Mouse (Mus musculus): ENCODE results near the gene Sh3pxd2a. TPM values are rescaled to one million over a fixed set of nuclear protein-coding genes. Genes with fewer than 3 reads are reported as not detected.

Gene Sh3pxd2a
- polyA plus RNA-seq, 1 experiment from 2014 or later, result 2.7 TPM

- no peaks in the 10 kb centered on the region for H3K27me3 ChIP-seq (ENCODE audit: insufficient read depth, poor library complexity, severe bottlenecking)
- 74% methylated on average over 11 of the region's 11 CpGs for WGBS
- H3K4me3 ChIP-seq, result no peak overlapping the region
- H3K36me3 ChIP-seq, result no peaks in the 10 kb centered on the region
- H3K27ac ChIP-seq, result no peak overlapping the region; the same call in 1 of the 2 replicates
- H3K9me3 ChIP-seq, result no peaks in the 10 kb centered on the region
- DNase-seq (ENCODE audit: low spot score), result no peak
- peaks cover 68% of the 10 kb centered on the region for H3K4me1 ChIP-seq (replicated peaks)
Observed at GRCm38 (mm10) chr19:47323096-47323849, 140.9 kb downstream of the Sh3pxd2a start.

DNA sequence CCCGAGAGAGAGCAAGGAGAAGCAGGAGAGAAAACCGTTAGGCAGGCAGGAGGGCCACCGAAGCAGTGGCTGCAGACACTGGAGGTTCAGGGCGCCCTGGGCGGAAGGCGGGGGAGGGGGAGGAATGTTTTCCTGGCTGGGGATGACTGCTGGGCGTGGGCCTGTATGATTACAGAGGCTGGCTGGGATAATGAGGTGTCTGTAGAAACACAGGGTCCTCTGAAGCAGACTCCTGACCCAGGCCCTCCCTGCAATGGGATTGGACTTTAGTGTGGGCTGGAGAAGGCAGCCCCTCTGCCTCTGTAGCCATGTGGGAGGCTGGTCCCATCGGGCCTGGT lies 143.9 kb downstream of the Sh3pxd2a start:
- H3K4me3 ChIP-seq, result no peak overlapping the region
- WGBS, result 26% methylated on average over 8 of the region's 8 CpGs
- no peaks in the 10 kb centered on the region for H3K27me3 ChIP-seq (ENCODE audit: insufficient read depth, poor library complexity, severe bottlenecking)
- no peaks in the 10 kb centered on the region for H3K36me3 ChIP-seq
- DNase-seq (ENCODE audit: low spot score), result no peak
- H3K4me1 ChIP-seq (replicated peaks), result peaks cover 73% of the 10 kb centered on the region
- H3K27ac ChIP-seq, result peak overlapping the region; percentile 64
- no peaks in the 10 kb centered on the region for H3K9me3 ChIP-seq

DNA sequence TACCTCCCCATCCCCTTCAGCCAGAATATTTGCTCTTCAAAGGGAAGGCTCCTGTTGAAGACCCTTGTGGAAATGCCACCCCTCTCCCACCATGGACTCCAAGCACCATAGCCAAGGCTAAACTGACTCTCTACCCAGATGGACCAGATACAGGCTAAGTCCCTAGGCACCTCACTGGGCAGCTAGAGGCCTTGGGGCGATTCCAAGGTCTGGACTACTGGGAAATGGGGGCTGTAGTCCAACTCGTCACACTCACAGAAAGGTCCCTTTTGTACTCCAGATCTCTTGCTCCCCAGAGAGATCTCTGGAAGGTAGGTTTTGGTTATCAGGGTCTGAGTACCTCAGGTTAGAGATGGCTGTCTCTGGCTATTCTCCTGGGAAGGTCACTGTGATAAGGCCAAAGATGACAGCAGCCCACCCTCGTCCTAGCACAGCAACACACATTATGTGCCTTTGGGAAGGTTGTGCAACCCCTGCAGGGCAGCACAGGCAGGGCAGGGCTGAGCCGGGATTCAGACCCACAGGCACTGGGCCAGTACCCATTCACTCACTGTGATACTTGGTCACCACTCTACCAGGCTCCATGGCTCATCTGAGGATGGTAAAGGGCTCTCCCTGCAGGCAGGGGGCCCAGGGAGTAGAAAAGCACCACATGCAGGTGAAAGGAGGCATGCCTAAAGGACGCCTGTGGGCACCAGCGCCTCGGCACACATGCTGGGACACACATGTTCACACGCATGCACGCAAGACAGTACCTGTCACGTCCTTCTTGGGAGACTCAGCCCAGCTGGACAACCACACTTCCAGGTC lies 144.5 kb downstream of the Sh3pxd2a start:
- Histone ChIP-seq H3K27ac (peak overlapping the region; percentile 64), H3K4me3 (no peak overlapping the region), H3K27me3 (ENCODE audit: insufficient read depth, poor library complexity, severe bottlenecking) (no peaks in the 10 kb centered on the region), H3K4me1 (replicated peaks) (peaks cover 76% of the 10 kb centered on the region), H3K9me3 (no peaks in the 10 kb centered on the region), H3K36me3 (no peaks in the 10 kb centered on the region)
- DNase-seq (ENCODE audit: low spot score), result no peak
- 57% methylated on average over 10 of the region's 10 CpGs for WGBS

DNA sequence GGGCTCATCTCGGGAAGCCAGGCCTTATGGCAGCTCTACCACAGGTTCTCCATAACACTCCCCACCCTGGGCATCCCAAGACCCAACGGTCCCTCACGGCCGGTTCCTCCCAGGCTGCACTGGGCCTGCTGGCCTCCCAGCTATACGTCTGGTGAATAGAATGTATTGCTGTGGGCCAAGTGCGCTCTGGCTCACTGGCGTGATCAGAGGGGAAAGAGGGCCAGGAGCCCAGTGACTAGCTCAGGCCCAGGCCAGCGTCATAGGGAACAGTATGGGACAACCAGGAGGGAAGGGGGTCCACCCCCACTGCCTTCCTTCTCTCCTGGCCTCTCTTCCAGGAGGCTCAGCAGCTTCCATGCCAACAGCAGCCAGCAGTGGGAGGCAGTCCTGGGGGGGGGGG lies 145.1 kb downstream of the Sh3pxd2a start:
- Histone ChIP-seq H3K36me3 (no peaks in the 10 kb centered on the region), H3K9me3 (no peaks in the 10 kb centered on the region), H3K27ac (peak overlapping the region; percentile 46; the same call in 1 of the 2 replicates), H3K27me3 (ENCODE audit: insufficient read depth, poor library complexity, severe bottlenecking) (no peaks in the 10 kb centered on the region), H3K4me1 (replicated peaks) (peaks cover 83% of the 10 kb centered on the region), H3K4me3 (no peak overlapping the region)
- DNase-seq (ENCODE audit: low spot score), result no peak
- 88% methylated on average over 8 of the region's 8 CpGs for WGBS

DNA sequence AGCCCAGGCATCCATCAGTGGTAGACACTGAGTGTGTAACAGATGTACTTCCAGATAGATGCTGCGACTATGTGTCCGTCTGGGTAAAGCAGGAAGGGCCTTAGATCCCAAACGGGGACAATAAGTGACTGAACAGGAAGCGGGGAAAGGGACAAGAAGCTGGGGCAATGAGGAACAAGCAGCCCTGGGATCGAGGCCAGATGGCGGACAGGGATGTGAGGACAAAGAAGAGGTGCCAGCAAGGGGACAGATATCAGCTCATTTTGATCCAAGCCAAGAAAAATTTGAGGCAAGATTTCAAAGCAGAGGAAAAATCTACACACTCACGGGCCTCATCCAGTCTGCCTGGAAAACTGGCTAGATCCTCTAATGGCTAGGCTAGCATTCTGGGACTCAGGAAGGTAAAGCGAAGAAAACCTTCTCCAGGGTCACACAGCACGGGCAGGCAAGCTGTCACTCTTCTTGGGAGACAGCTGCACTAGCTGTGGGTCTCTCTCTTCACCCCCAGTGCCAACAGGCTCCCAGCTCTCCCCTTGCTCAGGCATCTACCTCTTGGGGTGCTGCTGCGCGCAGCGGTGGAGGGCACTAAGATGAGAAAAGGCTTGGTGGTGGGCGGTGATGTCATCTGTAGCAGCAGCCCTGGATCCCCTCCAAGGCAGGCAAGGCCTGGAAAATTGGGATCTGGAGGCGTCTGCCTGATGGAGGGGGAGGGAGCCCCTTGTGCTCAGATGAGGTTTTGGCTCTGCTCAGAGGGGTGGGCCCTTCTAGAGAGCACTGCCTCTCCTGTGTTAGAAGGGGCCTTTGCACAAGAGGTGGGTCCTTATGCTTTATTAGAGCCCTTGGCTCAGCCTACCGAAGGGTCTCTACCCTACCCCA lies 146.9 kb downstream of the Sh3pxd2a start:
- H3K27ac ChIP-seq, result peak overlapping the region; percentile 76
- peaks cover 96% of the 10 kb centered on the region for H3K4me1 ChIP-seq (replicated peaks)
- no peak overlapping the region for H3K4me3 ChIP-seq
- H3K9me3 ChIP-seq, result no peaks in the 10 kb centered on the region
- 71% methylated on average over 15 of the region's 15 CpGs for WGBS
- no peaks in the 10 kb centered on the region for H3K27me3 ChIP-seq (ENCODE audit: insufficient read depth, poor library complexity, severe bottlenecking)
- no peaks in the 10 kb centered on the region for H3K36me3 ChIP-seq
- DNase-seq (ENCODE audit: low spot score), result no peak

GRCm38 (mm10) chr19:47316288-47317062 lies 147.7 kb downstream of the Sh3pxd2a start:
- Histone ChIP-seq H3K4me3 (no peak overlapping the region), H3K27ac (peak overlapping the region; percentile 59), H3K36me3 (peaks cover under 1% of the 10 kb centered on the region; the same call in 1 of the 2 replicates), H3K27me3 (ENCODE audit: insufficient read depth, poor library complexity, severe bottlenecking) (no peaks in the 10 kb centered on the region), H3K9me3 (no peaks in the 10 kb centered on the region), H3K4me1 (replicated peaks) (peaks cover 100% of the 10 kb centered on the region)
- DNase-seq (ENCODE audit: low spot score), result no peak
- WGBS, result 72% methylated on average over 19 of the region's 19 CpGs

DNA sequence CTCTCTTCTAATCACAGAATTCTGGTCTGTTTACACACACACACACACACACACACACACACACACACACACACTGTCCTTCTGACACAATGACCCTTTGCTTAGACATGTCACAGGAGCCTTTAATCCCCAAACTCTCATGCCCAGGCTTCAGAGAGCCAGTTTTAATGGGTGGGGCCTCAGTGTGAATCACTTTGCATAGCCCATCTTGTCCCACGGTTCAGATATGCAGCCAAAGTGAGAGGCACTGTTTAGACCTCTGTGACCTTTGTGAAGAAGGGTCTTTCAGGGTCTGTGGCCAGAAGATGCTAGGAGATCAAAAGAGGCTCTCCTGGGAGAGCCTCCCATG lies 148.3 kb downstream of the Sh3pxd2a start:
- no peaks in the 10 kb centered on the region for H3K9me3 ChIP-seq
- H3K4me1 ChIP-seq (replicated peaks), result peaks cover 100% of the 10 kb centered on the region
- no peak for DNase-seq (ENCODE audit: low spot score)
- H3K36me3 ChIP-seq, result peaks cover 6% of the 10 kb centered on the region
- H3K4me3 ChIP-seq, result no peak overlapping the region
- peak overlapping the region; percentile 59 for H3K27ac ChIP-seq
- no peaks in the 10 kb centered on the region for H3K27me3 ChIP-seq (ENCODE audit: insufficient read depth, poor library complexity, severe bottlenecking)
- 2% methylated on average over 1 of the region's 1 CpGs for WGBS

DNA sequence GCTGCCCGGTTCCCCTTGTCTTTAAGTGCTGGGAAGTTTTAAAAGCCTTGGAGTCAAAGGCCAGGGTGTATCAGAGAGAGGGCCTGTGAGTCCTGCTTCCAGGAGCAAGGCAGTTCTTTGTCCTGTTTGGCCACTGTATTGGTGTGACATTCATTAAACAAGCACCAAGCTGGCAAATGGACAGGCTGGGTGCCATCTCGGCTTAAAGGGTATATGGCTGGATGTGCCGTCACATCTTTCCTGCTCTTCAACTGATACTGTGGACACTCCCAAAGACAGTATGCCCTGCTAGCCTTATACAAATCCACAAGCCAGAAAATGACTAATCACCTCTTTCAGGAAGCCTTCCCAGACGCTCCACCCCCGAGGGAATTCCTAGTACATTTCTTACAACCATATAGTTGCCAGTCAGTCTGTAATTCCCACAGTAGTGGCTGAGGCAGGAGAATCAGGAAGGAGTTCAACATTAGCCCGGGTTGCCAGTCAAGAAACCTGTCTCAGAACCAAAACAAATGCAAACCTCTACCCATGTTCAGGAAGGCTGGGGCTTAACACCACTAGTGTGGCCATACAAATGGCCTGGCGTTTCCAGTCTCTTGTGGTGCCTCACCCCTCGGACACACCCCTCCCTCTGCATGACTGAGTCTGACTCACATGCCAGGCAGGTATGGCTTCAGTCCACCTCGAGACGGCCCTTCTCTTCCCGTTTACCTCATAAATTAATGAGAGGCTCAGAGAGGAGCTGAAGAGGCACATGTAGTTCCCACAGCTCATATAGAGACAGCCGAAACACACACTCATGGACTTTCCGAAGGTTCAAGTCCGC lies 148.9 kb downstream of the Sh3pxd2a start:
- Histone ChIP-seq H3K4me1 (replicated peaks) (peaks cover 94% of the 10 kb centered on the region), H3K27ac (peak overlapping the region; percentile 89), H3K4me3 (peak overlapping the region; percentile 56), H3K27me3 (ENCODE audit: insufficient read depth, poor library complexity, severe bottlenecking) (no peaks in the 10 kb centered on the region), H3K9me3 (no peaks in the 10 kb centered on the region), H3K36me3 (peaks cover 12% of the 10 kb centered on the region)
- no peak for DNase-seq (ENCODE audit: low spot score)
- 55% methylated on average over 14 of the region's 14 CpGs for WGBS

DNA sequence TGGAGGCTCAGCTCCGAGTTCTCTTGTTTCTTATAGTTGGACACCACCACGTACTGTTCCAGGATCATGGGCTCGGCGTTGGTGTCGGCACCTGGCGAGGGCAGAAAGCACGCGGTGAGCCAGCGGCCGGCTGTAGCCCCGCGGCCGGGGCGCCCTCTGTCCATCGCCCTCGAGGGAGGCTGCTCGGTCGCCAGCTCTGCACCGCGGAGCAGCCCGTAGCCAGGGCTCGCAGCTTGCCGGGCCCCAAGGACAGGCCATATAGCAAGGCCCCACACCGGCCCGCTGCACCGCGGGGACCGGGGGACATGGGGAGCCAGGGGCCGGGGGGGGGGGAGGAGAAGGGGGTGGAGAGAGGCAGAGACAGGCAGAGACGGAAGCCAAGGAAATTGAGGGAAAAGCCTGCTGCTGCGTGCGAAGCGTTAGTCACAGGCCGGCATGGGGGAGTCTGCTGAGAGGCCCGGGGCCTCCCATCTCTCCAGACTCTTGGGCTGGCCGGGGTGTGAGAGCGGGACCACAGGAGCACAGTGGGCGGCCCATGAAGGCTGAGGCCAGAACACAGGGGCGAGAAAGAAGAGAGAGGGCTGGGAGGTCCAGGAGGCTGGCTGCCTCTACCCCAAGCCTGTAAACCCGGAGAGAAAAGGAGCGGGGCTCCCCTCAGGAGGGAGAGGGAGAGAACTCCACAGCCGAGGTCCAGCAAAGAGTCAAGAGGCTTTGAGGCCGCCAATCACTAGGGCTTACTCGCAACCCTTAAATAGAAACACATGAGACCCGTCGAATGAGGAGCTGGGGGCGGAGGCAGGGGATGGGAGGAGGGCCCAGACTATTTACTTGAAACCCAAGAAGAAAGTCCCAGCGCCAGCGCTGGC lies 149.9 kb downstream of the Sh3pxd2a start:
- Histone ChIP-seq H3K27me3 (ENCODE audit: insufficient read depth, poor library complexity, severe bottlenecking) (no peaks in the 10 kb centered on the region), H3K36me3 (peaks cover 20% of the 10 kb centered on the region), H3K4me1 (replicated peaks) (peaks cover 84% of the 10 kb centered on the region), H3K4me3 (peak overlapping the region; percentile 56), H3K9me3 (no peaks in the 10 kb centered on the region), H3K27ac (peak overlapping the region; percentile 89)
- WGBS, result 2% methylated on average over 49 of the region's 49 CpGs
- DNase-seq (ENCODE audit: low spot score), result peak; percentile 81

DNA sequence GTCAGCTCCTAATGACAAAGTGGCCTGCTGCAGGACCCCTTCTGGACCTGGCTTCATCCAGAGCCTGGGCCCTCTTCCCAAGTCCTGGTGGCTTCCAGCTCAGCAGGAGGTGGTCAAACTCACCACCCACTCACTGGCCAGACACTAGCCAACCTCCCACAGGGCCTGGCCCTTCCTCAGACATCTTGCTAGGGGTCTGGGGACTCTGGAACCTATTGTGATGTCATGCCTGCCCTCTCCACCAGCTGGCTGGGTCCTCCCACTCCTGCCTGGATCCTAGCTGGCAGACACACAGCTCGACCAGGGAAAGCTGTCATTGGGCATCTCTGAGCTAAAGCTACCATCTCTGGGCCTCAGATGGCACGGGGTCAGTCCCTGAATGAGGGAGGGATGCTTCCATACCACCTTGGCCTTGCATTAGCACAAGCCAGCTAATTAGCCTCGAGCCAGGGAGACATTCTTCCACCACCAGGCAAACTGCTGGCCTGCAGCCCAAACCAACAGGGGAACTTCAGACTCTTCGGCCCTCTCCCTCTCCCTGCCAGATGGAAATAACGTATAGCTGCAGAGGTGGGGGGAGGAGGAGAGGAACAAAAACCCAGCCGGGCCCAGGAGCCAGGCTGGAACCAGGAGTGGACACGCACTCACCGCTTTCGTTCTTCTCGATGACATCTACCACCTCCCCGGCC lies 150.7 kb downstream of the Sh3pxd2a start:
- H3K27ac ChIP-seq, result peak overlapping the region; percentile 89
- peaks cover 77% of the 10 kb centered on the region for H3K4me1 ChIP-seq (replicated peaks)
- 7% methylated on average over 11 of the region's 11 CpGs for WGBS
- no peaks in the 10 kb centered on the region for H3K27me3 ChIP-seq (ENCODE audit: insufficient read depth, poor library complexity, severe bottlenecking)
- H3K9me3 ChIP-seq, result no peaks in the 10 kb centered on the region
- peak; percentile 53 for DNase-seq (ENCODE audit: low spot score)
- H3K4me3 ChIP-seq, result peak overlapping the region; percentile 56
- H3K36me3 ChIP-seq, result peaks cover 28% of the 10 kb centered on the region
